Mouse (Mus musculus) liver, postnatal 0 days (tissue): ENCODE measurements at regions not wholly inside any gene's neighbourhood (a gene's known extent, or its start where the extent isn't known, plus 50 kb on each side); places are given as distances from the start of the nearest gene placed in this dataset. TPM values are rescaled to one million over a fixed set of nuclear protein-coding genes. Genes with fewer than 3 reads are reported as not detected.

Experiments used
- ATAC-seq: fragments of 200-750 bp; cut with Nextera tagmentation; 2 replicates; pipeline ENCODE4 v1.8.0; 2017; ENCODE audit warnings: mild to moderate bottlenecking, moderate library complexity
- DNase-seq: peaks from one replicate; pipeline ENCODE4 v3.0.0-alpha.2; 2016
- H3K27ac ChIP-seq: fragments of 300-500 bp; sonication (generic); 2 replicates; pipeline ENCODE4 v1.5.1; 2014; ENCODE audit warnings: antibody characterized with exemption, moderate library complexity, mild to moderate bottlenecking, low read depth
- H3K27me3 ChIP-seq: fragments of 300-500 bp; sonication (generic); 2 replicates; pipeline ENCODE4 v1.6.1; 2014; ENCODE audit warnings: low read length, control low read depth, mixed read lengths; ENCODE audit not compliant: insufficient read depth
- H3K36me3 ChIP-seq: fragments of 300-500 bp; sonication (generic); replicated peaks from 2 replicates; pipeline ENCODE4 v1.6.1; 2014; ENCODE audit warnings: mild to moderate bottlenecking, control low read depth, low read length, moderate library complexity, mixed read lengths; ENCODE audit not compliant: insufficient read depth
- H3K4me1 ChIP-seq: fragments of 300-500 bp; sonication (generic); 2 replicates; pipeline ENCODE4 v1.6.1; 2014; ENCODE audit warnings: antibody characterized with exemption, mild to moderate bottlenecking, control low read depth; ENCODE audit not compliant: insufficient read depth
- H3K4me2 ChIP-seq: fragments of 300-500 bp; sonication (generic); 2 replicates; pipeline ENCODE4 v1.6.1; 2014; ENCODE audit warnings: low read depth, mild to moderate bottlenecking, low read length, moderate library complexity, mixed read lengths
- H3K4me3 ChIP-seq: fragments of 300-500 bp; sonication (generic); 2 replicates; pipeline ENCODE4 v1.5.1; 2014; ENCODE audit warnings: low read depth, low read length
- H3K9ac ChIP-seq: fragments of 300-500 bp; sonication (generic); replicated peaks from 2 replicates; pipeline ENCODE4 v1.6.1; 2014; ENCODE audit warnings: mild to moderate bottlenecking, moderate library complexity
- H3K9me3 ChIP-seq: fragments of 300-500 bp; sonication (generic); 2 replicates; pipeline ENCODE4 v1.6.1; 2016; ENCODE audit warnings: mild to moderate bottlenecking, control low read depth, low read length, mixed read lengths
- CTCF ChIP-seq: sonication (generic); IDR thresholded peaks from 2 replicates; pipeline ENCODE4 v1.5.1; 2016; ENCODE audit warnings: antibody characterized with exemption, low read depth
- EP300 ChIP-seq: IDR thresholded peaks from 2 replicates; pipeline ENCODE4 v1.6.1; 2016; ENCODE audit warnings: antibody characterized with exemption, low read depth, mild to moderate bottlenecking
- WGBS: fragments of 180-500 bp; shearing (Covaris S2); extraction: QIAGEN DNeasy Blood & Tissue Kit; methylation state at CpG from one replicate; pipeline ENCODE4 v1.1.7; 2014; ENCODE audit not compliant: insufficient replicate concordance; 5-methylcytosine and 5-hydroxymethylcytosine counted together
- microRNA-seq: library from miRNA; unstranded; fragments of <30 nt; microRNA quantifications from one replicate; pipeline ENCODE4, GENCODE M21; 2016

DNA sequence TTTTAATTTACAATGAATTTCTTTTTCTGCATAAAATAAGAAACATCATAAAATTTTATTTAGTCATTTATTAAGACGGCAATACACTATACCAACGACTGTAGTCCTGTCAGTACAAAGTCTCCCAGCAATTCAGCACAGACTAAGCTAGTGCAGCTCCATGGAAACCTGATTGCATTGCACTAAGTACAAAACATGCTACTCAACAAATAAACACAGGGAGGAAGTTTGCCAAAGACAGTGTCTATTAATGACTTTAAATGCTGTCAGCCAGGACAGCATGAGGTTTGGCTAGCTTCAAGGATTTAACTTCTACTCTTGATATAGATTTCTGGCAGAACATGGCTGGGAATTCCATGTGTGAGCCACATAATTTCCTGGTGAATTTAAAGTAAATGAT lies 1515.7 kb upstream of the Cdh6 start:
- 69% methylated on average over 2 of the region's 2 CpGs for WGBS
- no peaks in the 10 kb centered on the region for H3K36me3 ChIP-seq
- H3K27ac ChIP-seq, result no peak overlapping the region
- no peak overlapping the region for H3K4me2 ChIP-seq
- ATAC-seq (no peak), DNase-seq (no peak)
- H3K4me3 ChIP-seq, result no peak overlapping the region
- no peaks in the 10 kb centered on the region for H3K27me3 ChIP-seq
- H3K4me1 ChIP-seq, result no peaks in the 10 kb centered on the region
- H3K9me3 ChIP-seq, result no peaks in the 10 kb centered on the region
- TF ChIP-seq CTCF, result no peak
- no peak for TF ChIP-seq EP300
- no peak overlapping the region for H3K9ac ChIP-seq

DNA sequence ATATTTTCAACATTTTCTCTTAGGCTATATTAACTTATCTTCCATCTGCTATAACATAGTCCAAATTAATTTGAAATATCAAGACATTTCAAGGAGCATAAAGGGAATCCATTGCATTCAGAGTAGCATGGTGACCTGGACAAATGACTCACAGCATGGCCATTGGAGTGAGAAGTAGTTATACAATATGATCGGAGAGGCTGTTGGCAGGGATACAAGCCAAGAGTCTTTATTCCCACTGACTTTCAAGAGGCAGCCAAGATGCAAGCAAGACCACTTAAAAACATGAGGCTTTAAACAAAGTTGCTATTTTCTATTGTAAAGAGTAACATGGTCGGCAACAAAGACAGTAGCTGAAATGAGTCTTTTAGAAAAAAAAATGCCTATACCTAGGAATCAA lies 1468.8 kb upstream of the Cdh6 start:
- no peak for TF ChIP-seq CTCF
- H3K36me3 ChIP-seq, result no peaks in the 10 kb centered on the region
- no peak for DNase-seq
- H3K27ac ChIP-seq, result no peak overlapping the region
- H3K9me3 ChIP-seq, result no peaks in the 10 kb centered on the region
- no peaks in the 10 kb centered on the region for H3K4me1 ChIP-seq
- H3K9ac ChIP-seq, result no peak overlapping the region
- no peaks in the 10 kb centered on the region for H3K27me3 ChIP-seq
- H3K4me3 ChIP-seq, result no peak overlapping the region
- no peak overlapping the region for H3K4me2 ChIP-seq
- ATAC-seq, result no peak
- 79% methylated on average over 2 of the region's 2 CpGs for WGBS

GRCm38 (mm10) chr15:14628523-14628922 lies 1455.0 kb upstream of the Cdh6 start:
- Histone ChIP-seq H3K4me2 (no peak overlapping the region), H3K27me3 (no peaks in the 10 kb centered on the region), H3K9me3 (no peaks in the 10 kb centered on the region), H3K4me1 (no peaks in the 10 kb centered on the region), H3K36me3 (no peaks in the 10 kb centered on the region), H3K27ac (no peak overlapping the region), H3K4me3 (no peak overlapping the region), H3K9ac (no peak overlapping the region)
- WGBS, result 49% methylated on average over 1 of the region's 1 CpGs
- ATAC-seq (no peak), DNase-seq (no peak)
- TF ChIP-seq EP300 (no peak), CTCF (peak; percentile 43)

DNA sequence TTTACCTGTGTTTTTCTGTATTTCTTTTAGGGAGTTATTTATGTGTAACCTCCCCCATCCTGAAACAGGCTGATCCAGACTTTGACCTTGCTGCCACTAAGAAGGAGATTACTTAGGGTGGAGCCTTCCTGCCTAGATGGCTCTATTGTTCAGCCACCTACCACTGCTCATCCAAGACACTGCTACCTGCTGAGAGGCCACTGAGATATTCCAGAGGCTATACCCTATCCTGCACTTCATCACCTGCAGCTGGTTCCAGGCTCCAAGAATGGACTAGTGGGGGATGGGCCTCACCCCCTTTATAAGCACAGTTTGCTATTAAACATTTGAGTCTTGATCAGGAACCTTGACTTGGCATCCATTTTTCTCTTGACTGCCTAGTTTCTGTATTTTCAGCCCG lies 1433.2 kb upstream of the Cdh6 start:
- no peak for TF ChIP-seq CTCF
- TF ChIP-seq EP300, result no peak
- Histone ChIP-seq H3K4me3 (no peak overlapping the region), H3K27ac (no peak overlapping the region), H3K4me1 (no peaks in the 10 kb centered on the region), H3K27me3 (no peaks in the 10 kb centered on the region), H3K9me3 (peaks cover 2% of the 10 kb centered on the region; the same call in 1 of the 2 replicates), H3K4me2 (no peak overlapping the region), H3K36me3 (no peaks in the 10 kb centered on the region), H3K9ac (no peak overlapping the region)
- ATAC-seq (no peak), DNase-seq (no peak)
- 75% methylated on average over 1 of the region's 1 CpGs for WGBS

Small RNAs in the stretch of these regions (microRNA-seq; reads per million reads assigned to microRNA genes)
- not detected for gene Gm24080
